Mouse (Mus musculus) bone marrow, adult 2 months (tissue): ENCODE data around the gene Cfap126. TPM values are rescaled to one million over a fixed set of nuclear protein-coding genes. Genes with fewer than 3 reads are reported as not detected.
A peak's percentile ranks its signal among the peaks of the same experiment; 100 is the strongest.

ENCODE experiments used
- H3K27ac ChIP-seq: fragments of 200-500 bp; 2 replicates; pipeline ENCODE4 v1.5.1; 2012; ENCODE audit warnings: low read depth, mild to moderate bottlenecking, control low read depth, inconsistent platforms, low read length; ENCODE audit not compliant: control insufficient read depth, poor library complexity, insufficient read depth
- H3K4me1 ChIP-seq: fragments of 200-500 bp; 2 replicates; pipeline ENCODE4 v1.6.1; 2011; ENCODE audit warnings: low read length; ENCODE audit not compliant: control insufficient read depth, insufficient read depth
- H3K4me3 ChIP-seq: fragments of 200-500 bp; replicated peaks from 2 replicates; pipeline ENCODE3; 2011; ENCODE audit warnings: mild to moderate bottlenecking, low read depth, low read length, control low read depth; ENCODE audit not compliant: control insufficient read depth
- CTCF ChIP-seq: fragments of 200-500 bp; IDR thresholded peaks from 2 replicates; pipeline ENCODE4 v1.5.1; 2011; ENCODE audit warnings: low read length, control low read depth; ENCODE audit not compliant: control insufficient read depth, insufficient read depth
- POLR2A ChIP-seq: fragments of 200-500 bp; IDR thresholded peaks from 2 replicates; pipeline ENCODE4 v1.6.1; 2011; ENCODE audit warnings: low read depth, mild to moderate bottlenecking, control low read depth, low read length, borderline replicate concordance; ENCODE audit not compliant: control insufficient read depth
- WGBS: fragments of 180-500 bp; shearing (Covaris S2); methylation state at CpG from one replicate; pipeline ENCODE4 v1.1.7; 2018; 5-methylcytosine and 5-hydroxymethylcytosine counted together
- polyA plus RNA-seq: library from polyadenylated mRNA; stranded (reverse); fragments of >200 nt; gene quantifications from 2 replicates; pipeline ENCODE4 v1.2.4, GENCODE M21; 2011; ENCODE audit warnings: low replicate concordance; ENCODE audit not compliant: missing spikeins, insufficient read depth, insufficient read length

Cfap126 gene
- polyA plus RNA-seq, 1 experiment = not detected

DNA sequence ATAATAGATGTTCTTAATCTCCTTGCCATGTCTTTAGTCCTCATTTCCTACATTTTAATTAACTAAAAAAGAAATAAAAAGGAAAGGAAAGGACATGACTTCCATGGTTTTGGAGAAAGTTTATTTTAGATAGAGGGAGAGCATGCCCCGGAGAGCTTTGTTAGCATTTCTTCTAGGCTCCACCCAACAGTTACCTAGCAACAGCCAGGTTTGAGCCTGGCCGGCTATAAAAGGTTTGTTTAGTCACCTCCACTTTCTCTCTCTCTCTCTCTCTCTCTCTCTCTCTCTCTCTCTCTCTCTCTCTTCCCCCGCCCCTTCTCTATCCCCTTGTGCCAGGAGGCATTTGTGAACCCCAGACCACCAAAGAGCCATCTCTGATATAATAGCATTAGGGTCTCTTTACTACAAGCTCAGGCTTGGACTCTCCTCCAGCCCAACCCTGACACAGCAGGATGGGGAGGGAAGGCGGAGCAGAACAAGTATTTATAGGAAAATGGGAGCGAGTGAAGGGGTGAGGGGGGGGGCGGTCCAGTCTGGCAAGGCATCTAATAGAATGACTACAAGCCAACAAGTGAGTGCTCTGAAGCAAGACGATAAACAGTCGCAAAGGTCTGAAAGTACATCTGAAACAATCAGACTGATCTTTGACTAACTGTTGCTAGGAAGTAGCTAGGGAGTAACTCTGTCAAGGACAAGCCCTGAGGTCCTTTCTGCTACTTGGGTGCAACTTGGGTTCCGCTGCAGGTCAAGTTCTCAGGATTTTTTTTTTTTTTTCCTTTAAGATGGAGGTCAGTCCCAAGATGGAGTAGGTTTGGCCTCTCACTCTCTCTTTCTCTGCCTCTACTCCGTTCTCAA, 17.4 kb upstream of the Cfap126 start:
- Histone ChIP-seq H3K4me3 (no peak overlapping the region), H3K4me1 (no peaks in the 10 kb centered on the region; the same call in 1 of the 2 replicates), H3K27ac (no peak overlapping the region)
- TF ChIP-seq POLR2A = no peak
- TF ChIP-seq CTCF = no peak
- WGBS = 58% methylated on average over 10 of the region's 10 CpGs

DNA sequence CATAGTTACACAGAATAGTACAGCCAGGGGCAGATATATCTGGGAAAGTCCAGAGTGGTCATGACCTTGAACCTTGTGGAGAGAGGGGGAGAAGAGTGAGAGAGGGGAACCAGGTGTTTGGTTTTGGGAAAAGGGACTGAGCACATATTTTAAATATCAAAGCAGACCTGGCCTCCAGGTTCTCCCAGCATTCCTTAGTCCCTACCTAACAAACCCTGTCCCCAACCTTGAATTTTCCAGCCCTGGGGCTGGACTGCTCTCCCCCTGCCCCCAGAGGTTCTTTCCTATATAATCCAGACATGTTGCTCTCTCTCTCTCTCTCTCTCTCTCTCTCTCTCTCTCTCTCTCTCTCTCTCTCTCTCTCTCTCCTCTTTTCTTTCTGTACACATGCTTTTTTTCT, 16.6 kb upstream of the Cfap126 start:
- no peak overlapping the region for H3K27ac ChIP-seq
- TF ChIP-seq POLR2A (no peak), CTCF (no peak)
- no peaks in the 10 kb centered on the region; the same call in 1 of the 2 replicates for H3K4me1 ChIP-seq
- no peak overlapping the region for H3K4me3 ChIP-seq

DNA sequence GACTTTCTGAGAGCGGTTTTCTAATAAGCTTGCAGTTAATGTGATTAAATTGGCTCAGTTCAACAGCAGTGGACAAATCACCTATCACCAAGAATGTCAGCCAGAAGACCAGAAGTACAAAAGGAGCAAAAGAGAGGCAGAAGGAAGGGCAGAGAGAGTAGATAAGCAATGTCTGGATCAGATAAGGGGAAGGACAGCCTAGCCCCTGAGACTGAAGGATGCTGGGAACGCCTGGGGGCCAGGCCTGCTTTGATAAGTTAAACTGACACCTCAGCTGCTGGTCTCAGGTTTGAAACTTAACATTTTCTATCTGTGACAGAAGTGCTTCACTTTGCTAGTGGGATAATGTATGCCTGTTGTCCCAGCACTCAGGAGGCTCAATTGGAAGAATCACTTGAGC, 16.1 kb upstream of the Cfap126 start:
- WGBS = 64% methylated on average over 2 of the region's 2 CpGs
- Histone ChIP-seq H3K4me1 (no peaks in the 10 kb centered on the region; the same call in 1 of the 2 replicates), H3K27ac (no peak overlapping the region), H3K4me3 (no peak overlapping the region)
- no peak for TF ChIP-seq CTCF
- TF ChIP-seq POLR2A = no peak

- H3K4me1 ChIP-seq = no peaks in the 10 kb centered on the region; the same call in 1 of the 2 replicates
- TF ChIP-seq POLR2A (no peak), CTCF (no peak)
- H3K4me3 ChIP-seq = no peak overlapping the region
Measured at GRCm38 (mm10) chr1:171101033-171101432, 12.7 kb upstream of the Cfap126 start.

DNA sequence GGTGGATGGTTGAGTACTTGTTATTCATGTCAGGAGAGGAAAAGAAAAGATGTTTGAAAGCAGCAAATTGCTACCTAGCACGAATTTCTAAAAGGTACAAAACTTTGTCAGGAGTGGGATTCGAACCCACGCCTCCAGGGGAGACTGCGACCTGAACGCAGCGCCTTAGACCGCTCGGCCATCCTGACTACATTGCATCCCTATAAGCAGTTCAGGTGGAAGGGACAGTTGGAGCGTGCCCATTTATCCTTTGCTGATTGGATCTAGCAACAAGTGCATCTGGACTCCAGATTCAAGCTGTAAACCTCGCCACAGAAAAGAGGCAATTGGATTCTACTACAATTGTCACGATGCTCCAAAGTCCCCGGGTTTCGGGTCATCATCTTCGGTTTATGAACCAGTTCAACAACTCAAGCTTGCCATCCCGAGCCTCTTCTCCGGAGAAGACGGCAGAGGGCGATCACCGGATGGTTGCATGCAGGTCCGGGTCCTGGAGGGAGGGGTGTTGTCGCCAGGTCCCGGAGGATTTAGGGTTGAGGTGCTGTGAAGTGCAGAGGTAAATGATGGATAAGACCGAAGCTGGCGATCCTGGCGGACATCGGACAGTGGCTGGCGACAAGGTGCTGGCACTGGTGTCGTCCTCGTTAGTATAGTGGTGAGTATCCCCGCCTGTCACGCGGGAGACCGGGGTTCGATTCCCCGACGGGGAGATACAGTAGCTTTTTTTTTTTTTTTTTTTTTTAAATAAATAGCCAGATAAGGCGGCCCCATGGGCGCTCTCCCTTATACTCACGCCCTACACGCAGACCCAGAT, 11.8 kb upstream of the Cfap126 start:
- Histone ChIP-seq H3K27ac (no peak overlapping the region), H3K4me1 (no peaks in the 10 kb centered on the region; the same call in 1 of the 2 replicates), H3K4me3 (peak overlapping the region; percentile 90)
- WGBS = under 1% methylated on average over 40 of the region's 40 CpGs
- 0 out of 2 replicates have a peak, but pooled peaks have one; percentile 1 for TF ChIP-seq CTCF
- peak; percentile 24; the same call in 1 of the 2 replicates for TF ChIP-seq POLR2A

More at GRCm38 (mm10) chr1:171101033-171101432, 12.7 kb upstream of the Cfap126 start:
- 42% methylated on average over 2 of the region's 2 CpGs for WGBS
- no peak overlapping the region for H3K27ac ChIP-seq

GRCm38 (mm10) chr1:171102547-171103177, 11.1 kb upstream of the Cfap126 start:
- no peak for TF ChIP-seq POLR2A
- TF ChIP-seq CTCF = no peak
- H3K4me3 ChIP-seq = peak overlapping the region; percentile 90
- under 1% methylated on average over 35 of the region's 35 CpGs for WGBS
- no peaks in the 10 kb centered on the region; the same call in 1 of the 2 replicates for H3K4me1 ChIP-seq
- H3K27ac ChIP-seq = no peak overlapping the region

GRCm38 (mm10) chr1:171103179-171103840, 10.4 kb upstream of the Cfap126 start:
- Histone ChIP-seq H3K4me3 (peak overlapping the region; percentile 53), H3K27ac (no peak overlapping the region), H3K4me1 (no peaks in the 10 kb centered on the region; the same call in 1 of the 2 replicates)
- 15% methylated on average over 10 of the region's 10 CpGs for WGBS
- no peak for TF ChIP-seq POLR2A
- TF ChIP-seq CTCF = no peak

- Histone ChIP-seq H3K4me3 (no peak overlapping the region), H3K4me1 (no peaks in the 10 kb centered on the region; the same call in 1 of the 2 replicates), H3K27ac (no peak overlapping the region)
- no peak for TF ChIP-seq POLR2A
- no peak for TF ChIP-seq CTCF
- 83% methylated on average over 6 of the region's 6 CpGs for WGBS
Measured at GRCm38 (mm10) chr1:171105226-171105625, 8.5 kb upstream of the Cfap126 start.
